Mouse (Mus musculus): ENCODE results near the gene Arfgap2.

Arfgap2 gene

GRCm38 (mm10) chr2:91306589-91306988 lies 41.8 kb downstream of the Arfgap2 start:
- no peak for DNase-seq (ENCODE audit: low spot score in 2 of 2)

GRCm38 (mm10) chr2:91308680-91309079 lies 43.9 kb downstream of the Arfgap2 start:
- no peak for DNase-seq (ENCODE audit: low spot score in 2 of 2)

- no peak for DNase-seq (ENCODE audit: low spot score in 2 of 2)
These were observed 44.8 kb downstream of the Arfgap2 start for GRCm38 (mm10) chr2:91309546-91309945.

- no peak for DNase-seq (ENCODE audit: low spot score in 2 of 2)
These were observed 48.0 kb downstream of the Arfgap2 start for GRCm38 (mm10) chr2:91312578-91313311.

GRCm38 (mm10) chr2:91314184-91314583 lies 49.4 kb downstream of the Arfgap2 start:
- DNase-seq (ENCODE audit: low spot score in 2 of 2): no peak

GRCm38 (mm10) chr2:91320559-91321529 lies 56.1 kb downstream of the Arfgap2 start:
- no peak for DNase-seq (ENCODE audit: low spot score in 2 of 2)

GRCm38 (mm10) chr2:91321923-91322322 lies 57.1 kb downstream of the Arfgap2 start:
- no peak for DNase-seq (ENCODE audit: low spot score in 2 of 2)

- DNase-seq (ENCODE audit: low spot score in 2 of 2): no peak
These were observed 57.7 kb downstream of the Arfgap2 start for GRCm38 (mm10) chr2:91322490-91322889.

- no peak for DNase-seq (ENCODE audit: low spot score in 2 of 2)
These were observed 59.6 kb downstream of the Arfgap2 start for GRCm38 (mm10) chr2:91324346-91324745.

- no peak for DNase-seq (ENCODE audit: low spot score in 2 of 2)
These were observed 60.1 kb downstream of the Arfgap2 start for GRCm38 (mm10) chr2:91324761-91325421.

Data from urinary bladder, postnatal 36 days (tissue).